Mouse (Mus musculus) kidney, embryonic 15.5 days (tissue): ENCODE measurements around the gene Git1. TPM values are rescaled to one million over a fixed set of nuclear protein-coding genes. Genes with fewer than 3 reads are reported as not detected.

Experiments used
- ATAC-seq: fragments of 200-750 bp; cut with Nextera tagmentation; replicated peaks from 2 replicates; pipeline ENCODE4 v1.8.0; 2017; ENCODE audit warnings: moderate TSS enrichment; ENCODE audit not compliant: low FRiP score
- H3K27ac ChIP-seq: fragments of 300-500 bp; sonication (generic); 2 replicates; pipeline ENCODE4 v1.5.1; 2015; ENCODE audit warnings: mild to moderate bottlenecking, inconsistent platforms
- H3K27me3 ChIP-seq: fragments of 300-500 bp; sonication (generic); 2 replicates; pipeline ENCODE4 v1.6.1; 2015; ENCODE audit warnings: inconsistent platforms
- H3K36me3 ChIP-seq: fragments of 300-500 bp; sonication (generic); 2 replicates; pipeline ENCODE4 v1.6.1; 2015; ENCODE audit warnings: inconsistent platforms
- H3K4me1 ChIP-seq: fragments of 300-500 bp; sonication (generic); 2 replicates; pipeline ENCODE4 v1.6.1; 2015; ENCODE audit warnings: inconsistent platforms
- H3K4me2 ChIP-seq: fragments of 300-500 bp; sonication (generic); 2 replicates; pipeline ENCODE4 v1.6.1; 2015; ENCODE audit warnings: moderate library complexity, mild to moderate bottlenecking, inconsistent platforms
- H3K4me3 ChIP-seq: fragments of 300-500 bp; sonication (generic); replicated peaks from 2 replicates; pipeline ENCODE4 v1.5.1; 2015; ENCODE audit warnings: mild to moderate bottlenecking, inconsistent platforms
- H3K9ac ChIP-seq: fragments of 300-500 bp; sonication (generic); 2 replicates; pipeline ENCODE4 v1.6.1; 2015; ENCODE audit warnings: mild to moderate bottlenecking, inconsistent platforms
- H3K9me3 ChIP-seq: fragments of 300-500 bp; sonication (generic); replicated peaks from 2 replicates; pipeline ENCODE4 v1.6.1; 2016; ENCODE audit warnings: inconsistent platforms
- WGBS: fragments of 180-500 bp; shearing (Covaris S2); methylation state at CpG from one replicate; pipeline ENCODE4 v1.1.7; 2015; ENCODE audit warnings: mixed read lengths; 5-methylcytosine and 5-hydroxymethylcytosine counted together
- polyA plus RNA-seq: library from polyadenylated mRNA; unstranded; fragments of >200 nt; fragmentation: Nextera tagmentation; extraction: Ambion mirVana; gene quantifications from 2 replicates; pipeline ENCODE4 v1.2.1, GENCODE M21; 2015

The Git1 gene
- polyA plus RNA-seq, 1 experiment from 2014 or later, result 12.6 TPM

DNA sequence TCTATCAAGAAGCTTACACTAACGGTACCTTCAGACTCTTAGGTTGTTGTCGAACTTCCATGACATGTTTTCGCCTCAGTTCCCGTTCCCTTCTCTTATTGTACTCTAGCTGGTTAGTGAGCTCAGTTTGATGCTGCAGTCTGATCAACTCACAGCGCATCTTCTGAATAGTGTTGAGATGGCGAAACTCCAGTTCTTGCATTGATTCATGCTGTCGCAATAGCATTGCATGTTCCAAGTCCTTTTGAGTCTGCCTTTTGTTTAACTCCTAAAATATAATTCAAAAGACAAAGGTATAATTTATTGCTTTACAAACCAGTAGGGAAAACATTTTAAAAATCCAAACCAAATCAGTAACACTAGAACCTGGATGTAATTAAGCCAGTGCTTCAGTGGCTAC, 51.9 kb downstream of the Git1 start:
- ATAC-seq, result no peak
- WGBS, result 96% methylated on average over 7 of the region's 7 CpGs
- H3K27me3 ChIP-seq, result no peaks in the 10 kb centered on the region
- H3K9ac ChIP-seq, result no peak overlapping the region
- no peaks in the 10 kb centered on the region for H3K9me3 ChIP-seq
- H3K4me3 ChIP-seq, result no peak overlapping the region
- no peaks in the 10 kb centered on the region for H3K4me1 ChIP-seq
- no peak overlapping the region for H3K4me2 ChIP-seq
- peaks cover 88% of the 10 kb centered on the region for H3K36me3 ChIP-seq
- H3K27ac ChIP-seq, result no peak overlapping the region

Other genes with a start within 250 kb of the Git1 start
- gene Coro6, start 31.2 kb upstream of the Git1 start, polyA plus RNA-seq, result 0.48 and 0.59 TPM in 2 replicates
- gene Ankrd13b, start 3.9 kb upstream of the Git1 start, polyA plus RNA-seq, result 5.3 and 6.9 TPM in 2 replicates
- 1.9 TPM in 2 replicates for gene Abhd15, start 21.6 kb downstream of the Git1 start, polyA plus RNA-seq
- gene Trp53i13, start 22.4 kb downstream of the Git1 start, polyA plus RNA-seq, result 34.8 and 41.2 TPM in 2 replicates
- 0.27 TPM in 1 of 2 replicates, not detected in the other for gene Gm10392, start 25.6 kb downstream of the Git1 start, polyA plus RNA-seq
- 15.5 and 15.9 TPM in 2 replicates for gene Taok1, start 114.3 kb downstream of the Git1 start, polyA plus RNA-seq
- 4.0 and 5.2 TPM in 2 replicates for gene Nufip2, start 192.6 kb downstream of the Git1 start, polyA plus RNA-seq
- not detected in 2 replicates for gene Cryba1, start 231.7 kb downstream of the Git1 start, polyA plus RNA-seq